Mouse (Mus musculus) retina, embryonic 14.5 days (tissue): ENCODE results near the gene Agap1.

Experiments used
- DNase-seq: peaks from one replicate; pipeline ENCODE4 v3.0.0-alpha.2; 2015; ENCODE audit warnings: low spot score

Gene Agap1

GRCm38 (mm10) chr1:89457126-89458031 lies 2.8 kb downstream of the Agap1 start:
- DNase-seq = no peak

GRCm38 (mm10) chr1:89461881-89462280 lies 7.3 kb downstream of the Agap1 start:
- no peak for DNase-seq

GRCm38 (mm10) chr1:89463138-89463537 lies 8.5 kb downstream of the Agap1 start:
- DNase-seq = no peak

- DNase-seq = no peak
Observed at GRCm38 (mm10) chr1:89465417-89466002, 10.9 kb downstream of the Agap1 start.

GRCm38 (mm10) chr1:89467321-89468069 lies 12.9 kb downstream of the Agap1 start:
- no peak for DNase-seq

- DNase-seq = no peak
Observed at GRCm38 (mm10) chr1:89468141-89468540, 13.5 kb downstream of the Agap1 start.

- no peak for DNase-seq
Observed at GRCm38 (mm10) chr1:89471430-89471829, 16.8 kb downstream of the Agap1 start.

GRCm38 (mm10) chr1:89471891-89472290 lies 17.3 kb downstream of the Agap1 start:
- no peak for DNase-seq

GRCm38 (mm10) chr1:89473946-89474345 lies 19.3 kb downstream of the Agap1 start:
- DNase-seq = no peak

- DNase-seq = no peak
Observed at GRCm38 (mm10) chr1:89474853-89475252, 20.2 kb downstream of the Agap1 start.

- DNase-seq = no peak
Observed at GRCm38 (mm10) chr1:89477033-89477432, 22.4 kb downstream of the Agap1 start.

- no peak for DNase-seq
Observed at GRCm38 (mm10) chr1:89478571-89479460, 24.2 kb downstream of the Agap1 start.

GRCm38 (mm10) chr1:89481154-89481553 lies 26.5 kb downstream of the Agap1 start:
- DNase-seq = no peak

GRCm38 (mm10) chr1:89482812-89483211 lies 28.2 kb downstream of the Agap1 start:
- no peak for DNase-seq

GRCm38 (mm10) chr1:89486891-89487290 lies 32.3 kb downstream of the Agap1 start:
- no peak for DNase-seq

GRCm38 (mm10) chr1:89489111-89489971 lies 34.7 kb downstream of the Agap1 start:
- no peak for DNase-seq

GRCm38 (mm10) chr1:89493177-89493576 lies 38.6 kb downstream of the Agap1 start:
- no peak for DNase-seq

GRCm38 (mm10) chr1:89494816-89495215 lies 40.2 kb downstream of the Agap1 start:
- no peak for DNase-seq

GRCm38 (mm10) chr1:89496204-89496603 lies 41.6 kb downstream of the Agap1 start:
- DNase-seq = no peak

GRCm38 (mm10) chr1:89500925-89501324 lies 46.3 kb downstream of the Agap1 start:
- no peak for DNase-seq

GRCm38 (mm10) chr1:89501346-89501745 lies 46.7 kb downstream of the Agap1 start:
- no peak for DNase-seq
